Mouse (Mus musculus) myocyte (in vitro differentiated cells): ENCODE results near the gene Top1.
A peak's percentile ranks its signal among the peaks of the same experiment; 100 is the strongest.

Source experiments
- E2F4 ChIP-seq: IDR thresholded peaks from one replicate; pipeline ENCODE4 v1.6.1; 2011; ENCODE audit warnings: mild to moderate bottlenecking, control low read depth, moderate library complexity; ENCODE audit not compliant: insufficient read depth
- MAX ChIP-seq: IDR thresholded peaks from one replicate; pipeline ENCODE4 v1.6.1; 2011; ENCODE audit warnings: low read depth, mild to moderate bottlenecking, control low read depth
- MYOD1 ChIP-seq, 3 experiments: IDR thresholded peaks; one replicate each; pipeline ENCODE4 v1.6.1; 2011; ENCODE audit warnings: control low read depth in 2 of 3, low read depth in 2 of 3, mild to moderate bottlenecking in 2 of 3, moderate library complexity in 1 of 3; ENCODE audit not compliant: insufficient read length in 2 of 3, control insufficient read depth in 1 of 3
- MYOG ChIP-seq, 3 experiments: IDR thresholded peaks; one replicate each; pipeline ENCODE4 v1.6.1; 2011; ENCODE audit warnings: control low read depth in 2 of 3, low read depth in 2 of 3, mild to moderate bottlenecking in 2 of 3; ENCODE audit not compliant: insufficient read length in 2 of 3, control insufficient read depth in 1 of 3, insufficient read depth in 1 of 3
- POLR2A ChIP-seq: IDR thresholded peaks from one replicate; pipeline ENCODE4 v1.6.1; 2011; ENCODE audit warnings: low read depth, mild to moderate bottlenecking, control low read depth, moderate library complexity; ENCODE audit not compliant: insufficient read length
- POLR2AphosphoS2 ChIP-seq: IDR thresholded peaks from one replicate; pipeline ENCODE4 v1.6.1; 2011; ENCODE audit warnings: low read depth, control low read depth; ENCODE audit not compliant: insufficient read length
- REST ChIP-seq: IDR thresholded peaks from one replicate; pipeline ENCODE4 v1.6.1; 2011; ENCODE audit warnings: mild to moderate bottlenecking, control low read depth, moderate library complexity; ENCODE audit not compliant: insufficient read depth, insufficient read length
- SRF ChIP-seq: IDR thresholded peaks from one replicate; pipeline ENCODE4 v1.6.1; 2011; ENCODE audit warnings: low read depth; ENCODE audit not compliant: control insufficient read depth, insufficient read length
- TCF12 ChIP-seq: IDR thresholded peaks from one replicate; pipeline ENCODE4 v1.6.1; 2011; ENCODE audit warnings: mild to moderate bottlenecking, control low read depth; ENCODE audit not compliant: poor library complexity, insufficient read depth, severe bottlenecking
- TCF3 ChIP-seq: IDR thresholded peaks from one replicate; pipeline ENCODE4 v1.6.1; 2011; ENCODE audit warnings: low read depth, control low read depth; ENCODE audit not compliant: insufficient read length
- USF1 ChIP-seq: IDR thresholded peaks from one replicate; pipeline ENCODE4 v1.6.1; 2011; ENCODE audit warnings: low read depth, mild to moderate bottlenecking, control low read depth, moderate library complexity

DNA sequence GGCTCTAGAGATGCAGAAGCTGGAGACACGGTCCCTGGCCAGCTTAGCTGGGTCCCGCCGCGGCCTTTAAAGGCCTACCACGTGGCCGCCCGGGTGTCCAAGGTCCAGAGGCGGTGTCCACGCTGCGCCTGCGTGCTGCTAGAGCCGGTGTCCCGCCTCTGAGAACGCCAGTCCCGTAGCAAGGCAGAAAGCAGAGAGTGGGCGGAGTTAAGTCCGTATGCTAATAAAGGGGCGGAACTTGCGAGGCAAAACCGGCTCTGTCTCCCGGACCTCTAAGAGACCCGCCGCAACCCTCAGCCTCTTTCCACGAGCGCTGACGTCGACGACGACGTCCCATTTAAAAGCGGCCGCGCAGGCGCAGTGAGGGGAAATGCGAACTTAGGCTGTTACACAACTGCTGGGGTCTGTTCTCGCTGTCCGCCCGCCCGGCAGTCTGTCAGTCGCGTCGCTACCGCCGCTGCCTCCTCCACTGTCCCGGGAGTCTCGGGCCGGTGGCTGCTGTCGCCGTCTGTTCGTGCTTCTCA, at the start of gene Top1:
- TF ChIP-seq E2F4 (peak; percentile 87), MAX (no peak), POLR2A (peak; percentile 95), TCF12 (no peak), USF1 (peak; percentile 89), POLR2AphosphoS2 (peak; percentile 96), TCF3 (no peak), SRF (peak; percentile 68), REST (no peak), MYOD1 (IDR thresholded peaks at IDR 0.05; ENCODE audit: control insufficient read depth in 1 of 3, insufficient read length in 2 of 3, low read depth in 2 of 3) (peak in 1 of 3 experiments; percentile 27), MYOG (IDR thresholded peaks at IDR 0.05; ENCODE audit: control insufficient read depth in 1 of 3, insufficient read depth in 1 of 3, insufficient read length in 2 of 3, low read depth in 2 of 3) (peak in 1 of 3 experiments; percentile 14)
